Mouse (Mus musculus) kidney, postnatal 25 days (tissue): Measurements from ENCODE around the gene Sema4d.

Experiments
- DNase-seq, 2 experiments: peaks; one replicate each; pipeline ENCODE4 v3.0.0; 2021; ENCODE audit warnings: mixed read lengths in 2 of 2

Sema4d gene

GRCm38 (mm10) chr13:51668195-51668594, 125.4 kb downstream of the Sema4d start:
- peak; percentile 34 to 75 for DNase-seq

GRCm38 (mm10) chr13:51663561-51663960, 130.0 kb downstream of the Sema4d start:
- no peak for DNase-seq

- DNase-seq = no peak
Observed at GRCm38 (mm10) chr13:51659573-51659972, 134.0 kb downstream of the Sema4d start.

DNA sequence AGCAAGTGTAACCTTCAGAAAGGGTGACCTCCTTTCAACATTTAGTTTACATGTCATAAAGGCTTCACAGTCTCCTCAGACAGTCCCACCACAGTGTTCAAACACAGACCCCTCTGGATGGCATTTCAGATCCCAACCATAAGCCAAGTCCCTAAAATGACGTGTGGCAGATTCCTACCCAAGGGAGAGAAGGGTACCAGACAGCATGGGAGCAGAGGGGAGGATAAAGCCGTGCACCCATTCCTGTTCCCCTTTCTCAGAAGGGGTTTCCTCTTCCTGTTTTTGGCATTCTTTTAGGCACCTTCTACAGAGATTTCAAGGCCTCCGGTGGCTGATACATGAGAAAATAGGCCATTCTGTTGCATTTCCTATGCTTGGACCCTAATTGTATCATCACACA, 135.5 kb downstream of the Sema4d start:
- peak in 1 of 2 experiments; percentile 0 for DNase-seq

GRCm38 (mm10) chr13:51656516-51657235, 136.9 kb downstream of the Sema4d start:
- DNase-seq = peak; percentile 55 to 71

GRCm38 (mm10) chr13:51653961-51654360, 139.6 kb downstream of the Sema4d start:
- no peak for DNase-seq

DNA sequence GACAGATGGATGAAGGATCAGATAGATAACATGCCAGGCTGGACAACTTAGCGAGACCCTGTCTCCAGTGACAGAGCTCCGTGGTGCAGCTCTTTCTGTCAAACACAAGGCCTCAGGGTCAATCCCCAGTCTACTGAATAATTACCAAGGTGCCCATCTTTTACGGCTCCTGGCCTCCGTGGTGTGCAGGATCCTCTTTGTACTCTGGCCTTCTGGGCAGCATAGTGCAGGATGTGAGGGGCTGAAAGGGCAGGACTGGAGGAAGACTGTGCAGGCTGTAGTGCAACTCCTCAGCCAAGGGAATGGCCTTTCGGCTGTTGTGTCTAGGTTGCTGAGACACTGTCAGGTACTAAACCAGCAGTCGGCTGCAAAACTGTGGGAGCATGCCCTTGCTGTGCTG, 140.4 kb downstream of the Sema4d start:
- DNase-seq = peak in 1 of 2 experiments; percentile 57

DNA sequence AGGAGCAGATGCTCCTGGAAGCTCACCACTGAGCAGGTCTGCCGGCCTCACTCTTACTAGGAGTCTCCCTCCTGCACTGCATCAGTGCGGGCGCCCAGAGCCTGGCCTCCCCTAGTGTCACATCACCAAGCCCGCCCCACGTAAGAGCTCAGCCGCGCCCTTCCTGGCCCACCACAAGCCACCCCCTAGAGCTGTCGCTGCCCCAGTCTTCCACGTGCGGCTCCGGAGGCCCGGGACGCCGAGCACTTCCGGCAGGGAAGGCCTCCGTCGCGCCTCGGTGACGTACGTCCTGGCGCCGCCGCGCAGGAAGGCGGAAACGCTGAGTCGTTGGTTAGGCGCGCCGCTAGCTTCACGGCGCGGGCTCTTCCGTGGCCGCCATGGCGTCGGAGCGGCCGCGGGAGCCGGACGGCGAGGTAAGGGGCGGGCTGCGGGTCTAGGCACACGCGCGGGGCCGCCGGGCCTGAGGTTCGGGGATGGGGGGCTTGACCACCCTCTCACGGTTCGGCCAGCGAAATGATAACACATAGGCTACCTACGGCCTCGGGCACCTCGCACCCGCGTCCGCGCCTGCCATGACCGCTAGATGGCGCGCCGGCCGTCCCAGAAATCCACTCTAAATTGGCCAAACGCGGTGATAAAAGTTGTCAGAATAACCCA, 142.0 kb downstream of the Sema4d start, which contains the start of gene Secisbp2:
TSS of gene Secisbp2 (plus strand) at position 290 of the 657 bp plus-strand sequence.
- DNase-seq = peak; percentile 92 to 96

GRCm38 (mm10) chr13:51649740-51650139, 143.8 kb downstream of the Sema4d start:
- DNase-seq = no peak

DNA sequence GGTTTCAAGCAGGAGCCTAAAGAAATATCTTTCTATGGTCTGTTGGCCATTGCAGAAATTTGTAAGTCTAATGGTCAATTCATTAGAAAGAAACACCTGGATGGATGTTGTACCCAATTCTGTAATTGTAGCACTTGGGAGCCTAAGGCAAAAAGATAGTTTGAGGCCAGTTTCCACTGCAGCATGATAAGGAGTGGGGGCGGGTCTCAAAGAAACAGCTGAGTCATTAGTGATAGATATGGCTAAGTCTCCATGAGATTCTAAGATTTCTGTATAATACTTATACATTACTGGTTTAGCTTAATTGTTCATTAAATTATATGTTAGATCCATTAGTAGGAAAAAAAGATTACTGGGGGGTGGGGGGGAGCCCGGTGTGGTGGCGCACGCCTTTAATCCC, 145.3 kb downstream of the Sema4d start:
- DNase-seq = no peak

DNA sequence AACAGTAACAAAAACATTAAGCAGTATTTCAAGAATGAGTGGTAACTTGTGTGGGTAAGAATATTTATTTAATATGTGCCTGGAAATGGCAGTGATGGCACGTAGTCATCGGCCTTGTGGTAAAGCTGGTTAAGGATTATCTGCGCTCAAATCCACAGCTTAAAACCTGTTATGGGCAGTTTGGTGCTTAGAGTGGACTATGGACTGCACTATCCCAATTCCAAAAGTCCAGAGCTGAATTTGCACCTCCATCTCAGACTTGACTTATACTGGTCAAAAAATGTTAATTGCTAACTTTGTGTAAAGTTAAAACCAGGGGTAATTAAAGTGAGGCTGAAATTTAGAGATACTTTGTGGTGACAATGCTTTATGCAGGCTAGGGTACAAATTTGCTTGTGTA, 145.8 kb downstream of the Sema4d start:
- peak; percentile 59 to 67 for DNase-seq

DNA sequence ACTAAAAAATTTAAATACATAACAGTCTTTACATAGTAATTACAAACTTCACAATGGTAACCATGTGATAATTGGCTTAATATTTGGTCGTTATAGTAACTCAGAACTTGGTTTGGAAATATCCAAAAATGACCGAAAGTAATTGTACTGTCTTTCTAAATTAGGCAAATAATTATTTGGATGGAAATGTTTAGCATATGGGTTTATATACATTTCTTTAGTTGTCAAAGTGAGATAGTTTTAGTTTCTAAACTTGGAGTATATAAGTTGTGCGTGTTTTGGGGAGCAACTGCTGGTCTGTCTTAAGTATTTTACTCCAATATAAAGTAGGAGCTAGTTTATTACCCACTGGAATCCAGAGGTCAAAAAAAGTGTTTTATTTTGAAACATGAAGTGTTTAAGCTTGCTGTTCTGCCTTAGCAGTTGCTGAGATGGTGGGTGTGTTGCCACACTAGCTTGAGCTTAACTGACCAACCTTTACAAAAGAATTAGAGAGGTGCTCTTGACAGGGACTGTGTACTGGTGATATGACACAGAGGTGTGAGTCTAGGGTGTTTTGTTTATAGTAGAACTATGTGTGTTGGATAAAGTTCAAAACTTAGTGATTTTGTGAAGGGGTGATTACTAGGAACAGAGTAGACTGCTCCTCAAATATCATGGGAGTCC, 147.1 kb downstream of the Sema4d start:
- DNase-seq = no peak

GRCm38 (mm10) chr13:51645872-51646271, 147.7 kb downstream of the Sema4d start:
- peak; percentile 43 to 65 for DNase-seq

- peak; percentile 98 to 99 for DNase-seq
Observed at GRCm38 (mm10) chr13:51644829-51645789, 148.4 kb downstream of the Sema4d start, which contains the start of gene Cks2. Gene Cks2 (plus strand): TSS chr13:51645232.

DNA sequence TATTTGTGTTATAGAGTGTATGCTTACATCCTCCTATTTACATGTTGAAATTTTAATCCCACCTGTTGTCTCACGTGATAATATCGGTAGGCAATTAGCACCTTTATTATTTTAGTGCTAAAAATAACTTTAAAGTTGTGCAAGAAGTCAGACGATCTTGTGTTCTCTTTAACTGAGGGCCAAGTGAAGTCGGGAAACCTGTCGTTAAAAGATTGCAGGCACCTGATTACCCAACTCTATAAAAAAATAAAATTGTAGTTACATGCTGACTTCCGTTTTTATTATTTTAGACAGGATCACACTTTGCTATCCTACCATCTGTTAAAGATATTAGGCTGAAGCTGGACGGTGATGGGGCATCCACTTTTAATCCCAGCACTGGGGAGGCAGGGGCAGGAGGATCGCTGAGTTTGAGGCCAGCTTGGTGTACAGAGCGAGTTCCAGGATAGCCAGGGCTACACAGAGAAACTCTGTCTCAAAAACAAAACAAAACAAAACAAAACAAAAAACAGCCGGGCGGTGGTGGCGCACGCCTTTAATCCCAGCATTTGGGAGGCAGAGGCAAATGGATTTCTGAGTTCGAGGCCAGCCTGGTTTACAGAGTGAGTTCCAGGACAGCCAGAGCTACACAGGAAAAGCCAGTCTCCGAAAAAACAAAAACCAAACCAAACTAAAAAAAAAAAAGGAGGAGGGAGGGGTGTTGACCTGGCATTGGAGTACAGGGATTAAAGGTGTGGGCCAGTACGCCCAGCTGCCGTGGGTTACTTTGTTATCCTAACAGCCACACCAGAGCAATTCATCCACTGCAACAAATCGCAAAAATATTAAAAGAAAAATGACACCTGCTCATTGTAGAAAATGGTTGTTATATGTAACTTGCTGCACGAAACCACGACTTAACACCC, 149.4 kb downstream of the Sema4d start:
- DNase-seq = no peak

DNA sequence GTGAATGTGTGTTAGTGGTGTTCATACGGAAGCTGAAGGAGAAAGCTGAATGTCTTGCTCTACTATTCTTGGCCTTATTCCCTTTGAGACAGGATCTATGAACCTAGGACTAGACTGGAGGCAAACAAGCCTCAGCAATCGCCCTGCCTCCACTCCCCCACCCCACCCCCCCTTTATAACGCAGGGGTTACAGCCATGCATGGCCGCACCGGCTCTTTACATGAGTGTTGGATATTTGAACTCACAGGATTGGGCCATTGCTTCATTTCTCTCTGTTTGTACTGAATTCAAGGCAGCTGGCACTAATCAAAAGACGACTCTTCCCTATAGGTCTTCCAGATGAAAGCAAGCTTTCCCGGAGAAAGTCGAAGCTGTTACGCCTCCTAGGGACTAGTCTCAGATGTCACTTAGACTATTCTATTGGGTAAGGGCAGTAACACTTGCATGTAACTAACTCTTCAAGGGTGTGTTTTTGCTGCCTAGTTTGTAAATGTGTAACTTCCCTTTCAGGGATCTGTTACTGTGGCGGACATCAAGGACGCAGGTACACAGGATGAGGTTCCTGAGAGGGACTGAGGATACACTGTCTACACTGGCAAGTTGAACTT, 151.3 kb downstream of the Sema4d start:
- peak; percentile 30 to 53 for DNase-seq

GRCm38 (mm10) chr13:51641424-51641823, 152.1 kb downstream of the Sema4d start:
- DNase-seq = no peak

DNA sequence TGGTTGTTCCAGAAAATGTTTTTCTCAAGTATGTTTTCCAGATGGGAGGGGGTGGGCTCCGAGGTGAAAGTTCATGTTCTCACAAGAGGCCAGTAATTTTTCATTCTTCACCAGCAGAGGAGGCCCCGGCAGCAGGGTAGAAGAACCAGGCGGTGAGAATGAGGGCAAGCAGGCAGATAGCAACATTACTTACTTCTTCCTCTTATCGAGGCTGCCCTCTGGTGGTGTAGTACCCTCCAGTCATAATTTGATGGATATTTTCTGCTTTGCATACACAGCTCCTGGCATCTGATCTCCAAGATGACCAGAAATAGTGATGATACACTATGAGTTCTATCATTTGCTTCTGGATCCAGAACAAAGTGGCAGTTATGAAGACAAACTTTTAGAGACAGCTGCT, 154.6 kb downstream of the Sema4d start:
- peak in 1 of 2 experiments; percentile 45 for DNase-seq
